Mouse (Mus musculus): ENCODE data around the gene Mpdz.

The Mpdz gene

DNA sequence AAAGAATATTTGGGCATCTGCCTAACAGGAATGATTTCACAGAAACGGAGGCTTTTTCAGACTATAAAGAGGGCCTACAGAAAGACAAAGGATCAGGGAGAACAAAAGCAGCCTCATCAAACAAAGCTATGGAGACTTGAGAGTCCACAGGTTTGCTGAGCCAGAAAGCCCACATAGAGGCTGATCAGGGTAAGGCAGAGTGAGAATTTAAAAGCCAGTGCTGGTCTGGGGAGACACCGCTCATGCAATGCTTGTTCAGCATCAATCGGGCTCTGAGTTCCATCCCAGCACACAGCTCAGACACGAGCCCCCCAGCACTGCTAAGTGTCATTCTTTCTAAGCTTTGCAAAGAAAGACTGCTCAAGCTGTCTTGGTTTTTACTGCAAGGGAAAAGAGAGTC, 162.5 kb downstream of the Mpdz start:
- no peak for DNase-seq (ENCODE audit: low spot score in 2 of 2)

DNA sequence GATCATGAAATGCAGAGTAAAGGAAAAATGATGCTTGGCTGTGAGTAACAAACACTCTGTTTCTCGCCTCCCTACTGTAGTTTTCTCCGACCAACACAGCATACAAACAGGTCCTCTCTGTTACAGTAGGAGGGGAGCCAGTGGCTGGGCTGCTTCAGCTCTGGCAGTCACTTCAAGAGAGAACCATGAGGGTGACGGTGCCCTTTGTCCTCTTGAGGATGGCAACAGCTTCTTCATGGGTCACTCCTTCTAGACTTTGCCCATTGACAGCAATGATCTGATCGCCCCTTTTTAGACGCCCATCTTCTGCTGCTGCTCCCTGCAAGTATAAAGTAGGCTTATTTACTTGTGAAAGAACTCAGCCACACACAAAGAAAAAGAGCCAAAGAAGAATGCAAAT, 163.2 kb downstream of the Mpdz start:
- DNase-seq (ENCODE audit: low spot score in 2 of 2): no peak

DNA sequence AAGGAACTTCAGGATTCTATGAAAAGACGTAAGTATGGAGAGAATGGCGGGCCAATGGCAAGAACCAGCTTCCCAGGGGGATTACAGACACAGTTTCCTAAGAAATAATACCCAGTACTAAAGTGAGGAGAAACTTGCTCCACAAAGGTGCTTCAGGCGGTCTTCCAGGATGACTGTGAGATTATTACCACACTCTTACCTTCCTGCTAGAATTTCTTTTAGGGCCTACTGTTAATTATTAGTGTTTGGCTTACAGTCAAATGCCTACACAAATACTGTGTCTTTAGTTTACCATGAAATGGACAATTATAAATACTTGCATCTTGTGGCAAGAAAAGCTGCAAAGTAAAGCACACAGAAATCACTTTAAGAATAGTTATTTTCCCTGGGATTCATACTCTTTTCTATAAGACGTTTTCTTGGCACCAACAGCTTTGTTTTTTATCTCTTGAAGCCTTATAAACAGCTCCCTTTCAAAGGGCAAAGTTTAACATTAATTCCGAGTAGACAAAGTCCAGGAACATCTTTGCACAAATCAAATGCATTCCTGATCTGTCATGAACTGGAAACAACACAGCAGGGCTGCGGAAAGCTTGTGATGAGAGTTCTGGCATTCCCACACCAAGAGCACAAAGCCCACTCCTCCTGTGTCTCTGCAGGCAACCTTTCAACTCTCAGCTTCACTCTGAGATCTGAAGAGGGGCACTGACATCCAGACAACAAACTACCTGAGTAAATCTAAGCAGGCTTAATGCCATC, 166.5 kb downstream of the Mpdz start:
- DNase-seq (ENCODE audit: low spot score in 2 of 2): no peak

DNA sequence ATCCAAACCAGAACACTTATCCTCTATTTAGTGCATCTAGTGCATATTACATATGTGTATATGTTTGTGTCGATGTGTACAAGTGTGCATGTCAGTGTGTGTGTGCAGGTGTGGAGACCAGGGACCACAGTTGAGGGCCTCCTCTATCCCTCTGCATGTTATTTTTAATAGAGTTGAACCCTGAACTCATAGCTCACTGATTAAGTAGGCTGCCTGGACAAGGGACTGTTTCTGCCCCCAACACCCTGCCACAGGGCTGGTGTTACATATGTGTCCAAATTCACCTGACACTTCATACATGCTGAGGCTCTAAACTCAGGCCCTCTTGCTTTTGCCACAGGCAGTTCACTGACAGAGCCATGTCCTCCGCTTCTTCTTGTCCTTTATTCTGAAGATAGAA, 169.5 kb downstream of the Mpdz start:
- DNase-seq (ENCODE audit: low spot score in 2 of 2): no peak

DNA sequence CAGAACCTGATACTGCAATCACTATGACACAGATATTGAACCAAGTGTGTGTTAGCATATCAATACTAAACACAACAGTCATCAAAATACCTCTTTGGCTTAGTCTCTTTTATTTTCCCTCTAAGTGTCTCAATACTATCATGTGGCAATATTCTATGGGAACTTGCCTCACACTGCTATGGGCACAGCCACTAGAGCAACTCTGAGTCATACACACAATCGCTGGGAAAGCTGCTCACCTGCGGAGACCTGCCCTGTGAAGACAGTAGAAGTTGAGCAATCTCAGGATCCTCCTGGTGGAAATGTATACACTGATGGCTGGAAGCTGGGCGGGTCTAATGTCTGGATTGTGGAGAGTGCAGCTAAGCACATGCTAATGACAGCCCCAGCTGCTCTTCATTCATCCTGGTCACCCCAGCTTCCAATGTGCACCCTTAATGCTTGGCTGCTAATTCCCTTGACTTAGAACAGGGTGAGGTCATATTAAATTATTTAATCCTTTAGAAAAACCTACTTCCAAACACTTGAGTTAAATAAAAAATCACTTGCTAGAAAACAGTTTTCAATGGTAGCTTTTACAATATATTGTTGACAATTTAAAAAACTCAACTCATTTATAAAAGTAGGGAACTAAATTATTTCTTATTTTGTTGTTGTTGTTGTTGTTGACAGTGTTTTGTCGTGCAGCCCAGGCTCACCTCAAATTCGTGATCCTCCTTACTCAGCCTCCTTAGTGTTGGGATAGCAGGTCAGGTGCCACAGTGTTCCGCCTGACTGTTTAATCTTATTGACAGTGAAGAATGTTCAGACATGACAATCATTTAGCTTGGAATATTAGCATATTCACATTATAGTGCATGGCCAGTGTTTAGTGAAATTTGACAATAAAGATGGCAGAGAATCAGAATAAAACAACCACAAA, 189.5 kb downstream of the Mpdz start:
- no peak for DNase-seq (ENCODE audit: low spot score in 2 of 2)

DNA sequence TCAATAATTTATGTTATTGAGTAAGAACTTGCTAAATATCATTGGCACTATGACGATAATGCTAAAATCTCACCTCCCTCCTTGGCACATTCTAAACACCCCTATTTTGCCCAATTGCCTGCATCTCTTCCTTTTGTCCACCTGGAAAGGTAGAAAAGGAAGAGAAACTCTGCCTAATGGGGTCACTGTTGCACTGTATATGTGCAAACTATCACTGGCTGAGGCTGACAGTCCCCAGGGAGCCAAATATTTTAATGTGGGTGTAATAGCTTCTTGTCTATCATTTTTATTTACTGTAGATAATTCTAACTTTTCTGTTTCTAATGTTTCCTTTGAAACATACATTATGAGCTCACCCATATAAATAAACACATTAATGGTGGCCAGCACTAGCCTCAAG, 190.3 kb downstream of the Mpdz start:
- DNase-seq (ENCODE audit: low spot score in 2 of 2): no peak

DNA sequence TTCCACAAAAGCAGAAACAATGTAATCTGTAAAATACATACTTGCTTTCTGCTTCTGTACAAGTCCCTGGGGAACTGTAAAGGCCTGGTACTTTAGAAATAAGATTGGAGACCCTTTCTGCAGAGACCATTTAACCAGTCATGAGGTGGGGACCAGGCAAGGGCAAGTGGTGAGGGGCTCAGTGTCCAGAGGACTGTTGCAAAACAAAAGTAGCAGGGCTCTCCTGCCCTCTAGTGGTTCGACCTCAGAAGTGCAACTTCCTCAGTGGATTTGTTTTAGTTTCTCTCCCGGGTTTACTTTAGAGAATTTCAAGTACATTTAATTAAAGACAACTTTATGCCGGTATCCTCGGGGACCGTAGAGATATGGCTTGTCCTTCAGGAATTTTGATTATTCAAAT, 190.7 kb downstream of the Mpdz start:
- DNase-seq (ENCODE audit: low spot score in 2 of 2): no peak

DNA sequence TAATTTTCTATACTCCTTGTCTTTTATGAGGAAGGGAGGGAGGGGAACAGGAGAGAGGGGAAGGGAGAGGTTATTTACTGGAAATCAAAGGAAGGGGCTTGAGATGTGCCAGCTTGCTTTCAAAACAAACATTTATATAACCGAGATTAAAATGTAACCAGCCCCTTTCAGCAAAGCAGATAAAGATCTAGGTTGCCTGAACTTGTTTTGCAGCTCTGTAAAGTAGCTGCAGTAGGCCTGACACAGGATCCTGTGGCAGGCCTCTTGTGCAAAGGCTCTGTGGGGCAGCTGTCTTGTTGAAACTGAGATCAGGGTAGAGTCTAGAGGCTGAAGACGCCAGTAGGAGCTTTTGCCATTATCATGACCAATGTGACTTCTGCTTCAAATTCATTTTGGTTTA, 193.4 kb downstream of the Mpdz start:
- DNase-seq (ENCODE audit: low spot score in 2 of 2): no peak

DNA sequence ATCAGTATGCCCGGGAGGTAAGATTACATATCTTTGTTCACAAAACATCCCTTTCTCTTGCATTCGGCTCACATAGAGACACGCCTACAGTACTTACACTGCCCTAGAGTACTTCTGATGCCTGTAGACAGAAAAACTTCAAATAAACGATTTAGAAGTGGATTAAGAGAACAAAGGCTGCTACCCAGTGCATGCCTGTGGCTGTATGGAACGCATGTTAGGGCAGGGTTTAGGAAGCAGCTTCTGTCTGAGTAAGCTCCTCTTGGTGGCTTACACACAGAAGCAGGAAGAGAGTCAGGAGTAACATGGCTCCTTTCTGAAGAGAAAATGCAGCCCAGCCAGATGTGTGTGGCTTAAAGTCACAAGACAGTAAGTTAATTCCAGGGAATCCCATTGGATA, 206.4 kb downstream of the Mpdz start:
- no peak for DNase-seq (ENCODE audit: low spot score in 2 of 2)

Data from spleen, postnatal 10 days (tissue).